Mouse (Mus musculus): ENCODE measurements at regions not wholly inside any gene's neighbourhood (a gene's known extent, or its start where the extent isn't known, plus 50 kb on each side); places are given as distances from the start of the nearest gene placed in this dataset.

DNA sequence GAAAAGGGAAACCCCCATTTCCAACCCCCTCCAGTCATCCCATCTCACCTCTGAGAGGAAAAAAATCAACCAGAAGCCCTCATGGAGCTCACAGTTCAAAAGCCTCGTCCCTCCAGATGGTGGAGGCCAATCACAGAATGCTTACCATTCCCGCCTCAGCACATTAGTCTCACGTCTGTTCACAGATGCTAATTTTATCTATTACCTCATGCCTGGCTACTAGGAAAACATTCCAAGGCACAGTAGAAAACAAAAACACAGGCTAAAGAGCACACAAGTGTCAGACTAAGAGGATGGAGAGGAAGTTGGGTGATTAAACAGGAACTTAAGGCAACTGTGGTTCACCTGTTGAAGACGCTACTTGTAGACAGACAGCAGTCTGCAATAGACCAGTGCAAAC is 54.4 kb upstream of the Vldlr start:
- Histone ChIP-seq H3K27ac (ENCODE audit: insufficient read depth, low read length) (no peak overlapping the region), H3K4me1 (ENCODE audit: control insufficient read depth, insufficient read depth, low read length) (no peaks in the 10 kb centered on the region), H3K4me3 (ENCODE audit: low read depth, low read length) (no peak overlapping the region), H3K36me3 (ENCODE audit: control insufficient read depth, insufficient read depth, low read length, poor library complexity, severe bottlenecking) (no peaks in the 10 kb centered on the region), H3K9me3 (replicated peaks; ENCODE audit: control insufficient read depth, insufficient read depth, low read length, poor library complexity, severe bottlenecking) (no peaks in the 10 kb centered on the region), H3K9ac (ENCODE audit: low read depth, poor library complexity, severe bottlenecking) (no peak overlapping the region), H3K27me3 (ENCODE audit: control insufficient read depth, insufficient read depth, low read length, poor library complexity, severe bottlenecking) (no peaks in the 10 kb centered on the region)
- TF ChIP-seq EP300 (IDR thresholded peaks at IDR 0.05; ENCODE audit: insufficient read depth, low read depth, low read length) (no peak), CTCF (IDR thresholded peaks at IDR 0.05; ENCODE audit: low read depth, low read length) (no peak), POLR2A (IDR thresholded peaks at IDR 0.05; ENCODE audit: insufficient read depth, low read length) (no peak)
